Mouse (Mus musculus) embryonic facial prominence, embryonic 10.5 days (tissue): ENCODE measurements around the gene Tal1. TPM values are rescaled to one million over a fixed set of nuclear protein-coding genes. Genes with fewer than 3 reads are reported as not detected.
A peak's percentile ranks its signal among the peaks of the same experiment; 100 is the strongest.

ENCODE experiments used
- DNase-seq: peaks from one replicate; pipeline ENCODE4 v3.0.0-alpha.2; 2017; ENCODE audit warnings: low spot score
- H3K27ac ChIP-seq: fragments of 300-500 bp; sonication (generic); replicated peaks from 2 replicates; pipeline ENCODE4 v1.5.1; 2016; ENCODE audit warnings: mild to moderate bottlenecking
- H3K27me3 ChIP-seq: fragments of 300-500 bp; sonication (generic); replicated peaks from 2 replicates; pipeline ENCODE4 v1.6.1; 2016; ENCODE audit warnings: low read depth, mild to moderate bottlenecking; ENCODE audit not compliant: poor library complexity, severe bottlenecking
- H3K36me3 ChIP-seq: fragments of 300-500 bp; sonication (generic); replicated peaks from 2 replicates; pipeline ENCODE4 v1.6.1; 2016; ENCODE audit warnings: mild to moderate bottlenecking, moderate library complexity
- H3K4me1 ChIP-seq: fragments of 300-500 bp; sonication (generic); 2 replicates; pipeline ENCODE4 v1.6.1; 2016
- H3K4me3 ChIP-seq: fragments of 300-500 bp; sonication (generic); 2 replicates; pipeline ENCODE4 v1.5.1; 2016; ENCODE audit warnings: mild to moderate bottlenecking, moderate library complexity
- H3K9me3 ChIP-seq: fragments of 300-500 bp; sonication (generic); 2 replicates; pipeline ENCODE4 v1.6.1; 2016; ENCODE audit warnings: mild to moderate bottlenecking
- WGBS: fragments of 180-500 bp; shearing (Covaris S2); methylation state at CpG from one replicate; pipeline ENCODE4 v1.1.7; 2016; 5-methylcytosine and 5-hydroxymethylcytosine counted together
- polyA plus RNA-seq: library from polyadenylated mRNA; unstranded; fragments of >200 nt; fragmentation: Nextera tagmentation; extraction: Ambion mirVana; gene quantifications from 2 replicates; pipeline ENCODE4 v1.2.1, GENCODE M21; 2016

Tal1 gene
- polyA plus RNA-seq, 1 experiment from 2014 or later = 1.7 TPM

DNA sequence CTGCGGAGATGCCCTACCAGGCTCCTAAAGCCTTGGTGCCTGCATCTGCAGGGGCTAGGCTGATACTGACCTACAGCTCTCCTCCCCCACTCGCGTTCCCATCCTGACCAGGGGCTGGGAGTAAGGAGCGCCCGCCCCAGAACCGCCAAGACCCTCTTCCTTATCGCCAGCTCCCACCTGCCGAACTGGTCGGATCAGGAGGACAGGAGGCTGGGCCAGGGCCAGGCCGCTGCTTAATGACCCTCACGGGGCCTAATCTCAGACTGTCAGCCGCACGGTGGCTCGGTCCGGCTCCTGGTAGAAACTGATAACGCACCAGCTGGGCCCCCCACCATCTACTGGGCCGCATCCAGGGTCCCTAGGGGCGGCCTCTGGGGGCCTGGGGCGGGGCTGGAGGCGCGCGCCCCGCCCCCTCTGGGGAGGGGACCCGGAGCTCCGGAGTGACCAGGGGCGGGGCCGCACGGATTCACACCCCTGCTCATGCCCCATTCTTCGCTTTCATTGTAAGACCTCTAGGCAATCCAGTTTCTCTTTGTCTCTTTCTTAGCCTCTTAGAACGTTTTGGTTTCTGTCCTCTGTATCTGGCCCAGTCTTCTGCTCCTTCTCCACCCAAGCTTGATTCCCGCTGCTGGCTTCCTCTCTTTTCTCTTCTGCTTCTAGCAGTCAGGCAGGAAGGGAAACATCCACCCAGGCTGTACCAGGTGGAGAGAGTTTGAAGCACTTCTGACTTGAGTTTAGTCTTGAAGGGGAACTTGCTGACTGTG lies 39.6 kb downstream of the Tal1 start:
- H3K36me3 ChIP-seq = no peaks in the 10 kb centered on the region
- DNase-seq = peak; percentile 52
- H3K27ac ChIP-seq = peak overlapping the region; percentile 40; the same call in 1 of the 2 replicates
- WGBS = under 1% methylated on average over 31 of the region's 31 CpGs
- peak overlapping the region; percentile 60 for H3K4me3 ChIP-seq
- H3K27me3 ChIP-seq = peaks cover 69% of the 10 kb centered on the region
- H3K9me3 ChIP-seq = no peaks in the 10 kb centered on the region
- peaks cover 20% of the 10 kb centered on the region for H3K4me1 ChIP-seq

DNA sequence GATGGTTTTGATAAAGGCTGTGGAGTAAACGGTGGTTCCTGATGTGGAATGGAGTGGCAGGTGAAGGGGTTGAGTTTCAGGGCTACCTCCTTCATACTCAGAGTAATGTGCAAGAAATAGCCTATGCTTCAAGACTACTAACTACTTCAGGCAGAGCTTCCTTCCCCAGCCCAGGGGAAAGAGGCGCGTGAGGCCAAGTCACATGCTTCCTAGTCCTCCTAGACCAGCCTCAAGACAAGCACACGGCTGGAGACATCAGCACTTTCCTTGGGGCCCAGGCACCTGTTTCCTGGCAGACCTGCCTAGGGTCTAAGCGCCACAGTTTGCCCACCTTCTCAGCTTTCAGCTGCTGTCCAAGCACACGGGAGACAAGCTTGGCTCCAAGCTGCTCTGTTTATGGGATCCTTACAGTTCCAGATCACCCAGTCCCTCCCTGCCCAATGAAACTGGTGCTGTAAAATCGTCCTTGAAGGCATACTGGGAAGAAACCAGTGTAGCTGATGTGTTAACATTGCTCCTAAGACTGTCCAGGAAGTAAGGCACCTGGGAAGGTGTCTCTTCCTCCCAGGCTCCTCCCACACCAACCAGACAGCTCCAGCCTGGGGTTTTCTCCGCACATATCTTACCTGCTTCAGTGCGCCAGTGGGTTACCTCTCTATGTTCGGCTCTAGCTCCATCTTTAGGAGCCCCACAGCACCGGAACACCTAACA lies 40.4 kb downstream of the Tal1 start:
- Histone ChIP-seq H3K36me3 (no peaks in the 10 kb centered on the region), H3K4me1 (peaks cover 19% of the 10 kb centered on the region), H3K27me3 (peaks cover 67% of the 10 kb centered on the region), H3K4me3 (peak overlapping the region; percentile 60), H3K9me3 (no peaks in the 10 kb centered on the region), H3K27ac (no peak overlapping the region)
- no peak for DNase-seq
- 13% methylated on average over 11 of the region's 11 CpGs for WGBS

DNA sequence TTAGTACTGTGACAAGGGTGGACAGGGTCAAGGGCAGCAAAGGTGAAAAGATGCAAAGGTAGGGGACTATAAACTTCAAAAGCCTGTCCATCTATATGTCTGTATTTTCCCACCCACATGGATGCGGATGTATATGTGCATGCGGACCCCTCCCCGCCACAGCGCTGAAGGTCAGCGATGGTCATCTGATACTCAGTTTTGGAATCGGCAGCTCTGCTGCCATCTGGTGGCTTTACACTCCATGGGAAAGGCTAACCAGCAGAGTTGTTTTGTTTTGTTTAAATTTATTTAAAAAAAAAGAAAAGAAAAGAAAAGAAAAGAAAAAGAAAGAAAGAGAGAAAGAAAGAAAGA lies 40.9 kb downstream of the Tal1 start:
- DNase-seq = peak; percentile 60
- peaks cover 62% of the 10 kb centered on the region for H3K27me3 ChIP-seq
- under 1% methylated on average over 6 of the region's 6 CpGs for WGBS
- no peaks in the 10 kb centered on the region for H3K9me3 ChIP-seq
- peaks cover 19% of the 10 kb centered on the region for H3K4me1 ChIP-seq
- no peaks in the 10 kb centered on the region for H3K36me3 ChIP-seq
- peak overlapping the region; percentile 17; the same call in 1 of the 2 replicates for H3K4me3 ChIP-seq
- no peak overlapping the region for H3K27ac ChIP-seq

DNA sequence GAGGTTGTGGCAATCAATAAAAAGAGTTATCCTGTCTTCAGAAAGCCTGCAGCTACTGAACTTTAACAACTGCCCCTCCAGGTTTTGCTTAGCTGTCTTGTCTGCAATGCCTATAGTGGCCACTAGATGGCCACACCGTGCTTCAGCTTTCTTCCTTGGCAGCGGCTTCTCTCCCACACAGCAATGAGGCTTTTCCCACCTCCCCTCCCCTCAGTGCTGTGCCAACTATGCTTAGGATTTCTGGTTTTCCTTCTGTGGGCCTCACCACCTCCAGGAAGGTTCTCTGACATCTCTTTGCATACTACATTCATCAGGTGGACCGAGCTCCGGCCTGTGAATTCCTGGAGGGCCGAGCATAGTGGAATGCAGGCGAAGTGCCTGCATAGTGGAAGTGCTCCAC lies 45.5 kb downstream of the Tal1 start:
- Histone ChIP-seq H3K4me1 (peaks cover 5% of the 10 kb centered on the region), H3K36me3 (no peaks in the 10 kb centered on the region), H3K9me3 (no peaks in the 10 kb centered on the region), H3K4me3 (no peak overlapping the region), H3K27ac (no peak overlapping the region), H3K27me3 (peaks cover 16% of the 10 kb centered on the region)
- WGBS = 45% methylated on average over 6 of the region's 6 CpGs
- peak; percentile 74 for DNase-seq

DNA sequence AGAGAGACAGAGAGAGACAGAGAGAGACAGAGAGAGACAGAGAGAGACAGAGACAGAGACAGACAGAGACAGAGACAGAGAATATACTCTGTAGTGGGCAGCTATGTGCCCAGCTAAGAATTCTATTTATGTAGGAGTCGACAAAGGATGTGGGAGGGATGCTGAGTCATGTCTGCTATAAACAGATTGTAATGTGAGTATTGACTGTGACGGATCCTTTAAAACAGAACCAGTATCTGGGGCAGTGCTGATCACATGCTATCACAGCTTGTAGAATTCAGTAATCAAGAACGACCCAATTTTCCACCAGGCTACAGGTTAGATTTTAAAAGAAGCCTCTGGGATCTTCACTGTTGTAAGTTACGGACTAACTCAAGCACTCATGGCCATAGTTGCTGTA lies 47.3 kb downstream of the Tal1 start:
- no peaks in the 10 kb centered on the region for H3K36me3 ChIP-seq
- DNase-seq = no peak
- H3K27me3 ChIP-seq = peaks cover 7% of the 10 kb centered on the region; the same call in 1 of the 2 replicates
- H3K4me3 ChIP-seq = no peak overlapping the region
- 71% methylated on average over 4 of the region's 4 CpGs for WGBS
- H3K4me1 ChIP-seq = no peaks in the 10 kb centered on the region
- H3K9me3 ChIP-seq = no peaks in the 10 kb centered on the region
- no peak overlapping the region for H3K27ac ChIP-seq

DNA sequence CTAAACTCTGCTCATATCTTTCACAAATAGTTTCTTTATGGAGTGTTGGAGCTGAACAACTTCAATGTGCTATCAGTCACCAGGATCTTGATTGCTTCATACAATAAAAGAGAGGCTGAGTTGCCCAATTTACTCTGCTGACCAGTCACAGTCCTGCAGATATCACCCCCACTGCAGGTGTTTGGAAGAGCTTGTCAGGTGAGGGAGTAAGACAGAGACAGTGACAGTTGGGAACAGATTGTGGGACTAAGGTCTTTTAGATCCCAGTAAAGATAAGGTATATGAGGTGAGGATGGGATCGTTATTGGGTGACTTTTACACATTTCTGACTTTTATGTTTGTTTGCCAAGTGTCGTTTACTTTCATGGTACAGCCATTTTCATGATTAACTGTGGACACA lies 54.9 kb downstream of the Tal1 start:
- H3K4me1 ChIP-seq = no peaks in the 10 kb centered on the region
- H3K9me3 ChIP-seq = no peaks in the 10 kb centered on the region
- no peak overlapping the region for H3K27ac ChIP-seq
- WGBS = 79% methylated on average over 2 of the region's 2 CpGs
- H3K4me3 ChIP-seq = no peak overlapping the region
- no peak for DNase-seq
- H3K27me3 ChIP-seq = no peaks in the 10 kb centered on the region
- no peaks in the 10 kb centered on the region for H3K36me3 ChIP-seq

DNA sequence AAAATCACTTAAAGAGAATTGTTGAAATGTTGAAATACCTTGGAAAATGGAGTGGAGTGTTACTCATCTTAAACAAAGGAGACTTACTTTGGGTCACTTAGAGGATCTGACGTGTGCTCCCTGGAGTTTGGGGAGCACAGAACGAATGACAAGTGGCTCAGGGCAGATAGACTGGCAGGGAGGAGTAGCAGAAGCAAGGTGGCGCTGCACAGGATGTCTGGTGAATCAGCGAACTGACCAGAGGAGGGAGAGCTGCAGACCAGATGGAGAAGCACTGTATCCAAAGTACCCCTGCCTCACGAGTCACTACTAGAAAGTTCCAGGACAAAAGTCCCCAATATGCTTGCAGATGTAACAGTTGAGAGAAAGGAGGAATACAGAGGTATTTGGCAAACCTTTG lies 57.0 kb downstream of the Tal1 start:
- Histone ChIP-seq H3K9me3 (no peaks in the 10 kb centered on the region), H3K27me3 (no peaks in the 10 kb centered on the region), H3K27ac (no peak overlapping the region), H3K4me1 (no peaks in the 10 kb centered on the region), H3K36me3 (no peaks in the 10 kb centered on the region), H3K4me3 (no peak overlapping the region)
- 24% methylated on average over 5 of the region's 5 CpGs for WGBS
- DNase-seq = no peak

DNA sequence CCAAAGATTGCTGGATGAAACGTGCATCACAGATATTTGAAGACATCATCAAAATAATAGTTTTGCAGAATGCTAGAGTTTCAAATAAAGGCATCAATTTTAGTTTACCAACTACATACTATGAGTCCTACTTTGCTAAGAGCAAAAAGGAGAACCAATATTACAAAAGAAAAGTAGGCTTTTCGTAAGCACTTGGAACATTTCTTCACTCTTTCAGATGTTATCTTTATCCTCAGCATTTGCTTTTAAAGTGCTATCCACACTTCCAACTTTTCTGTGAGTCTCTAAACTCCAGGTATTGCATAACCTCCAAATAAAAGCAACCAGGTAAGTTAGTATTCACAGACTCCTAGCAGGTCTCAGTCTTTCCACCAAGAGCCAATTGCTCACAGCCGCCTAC lies 63.4 kb downstream of the Tal1 start:
- Histone ChIP-seq H3K27ac (no peak overlapping the region), H3K4me3 (no peak overlapping the region)
- WGBS = 86% methylated on average over 3 of the region's 3 CpGs

DNA sequence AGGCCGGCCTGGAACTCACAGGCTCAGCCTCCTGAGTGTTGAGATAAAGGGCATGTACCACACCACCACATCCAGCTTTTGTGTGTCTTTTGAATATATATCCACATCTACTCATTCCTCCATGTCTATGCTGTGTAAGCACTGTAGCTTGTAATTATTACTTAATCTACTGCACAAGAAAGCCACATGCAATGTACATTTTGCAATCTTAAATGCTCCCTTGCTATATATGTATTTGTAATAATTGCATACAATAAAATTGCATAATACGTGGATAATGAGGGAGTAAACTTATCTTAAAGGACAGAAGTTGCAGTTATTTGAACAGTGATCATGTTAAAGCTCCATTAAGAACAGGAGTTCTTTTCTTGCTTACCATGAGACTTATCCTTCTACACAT lies 64.9 kb downstream of the Tal1 start:
- no peak overlapping the region for H3K27ac ChIP-seq
- H3K9me3 ChIP-seq = no peaks in the 10 kb centered on the region
- 80% methylated on average over 2 of the region's 2 CpGs for WGBS
- H3K4me1 ChIP-seq = no peaks in the 10 kb centered on the region
- H3K27me3 ChIP-seq = no peaks in the 10 kb centered on the region
- no peak overlapping the region for H3K4me3 ChIP-seq
- DNase-seq = no peak
- H3K36me3 ChIP-seq = no peaks in the 10 kb centered on the region

More for the DNA sequence above, 63.4 kb downstream of the Tal1 start:
- Histone ChIP-seq H3K9me3 (no peaks in the 10 kb centered on the region), H3K4me1 (no peaks in the 10 kb centered on the region), H3K36me3 (no peaks in the 10 kb centered on the region), H3K27me3 (no peaks in the 10 kb centered on the region)
- DNase-seq = no peak

Other genes with a start within 250 kb of the Tal1 start
- 0.09 TPM in 1 of 2 replicates, not detected in the other for gene Gm12830, start 234.7 kb upstream of the Tal1 start, polyA plus RNA-seq
- 4.6 and 4.8 TPM in 2 replicates for gene Foxd2, start 147.6 kb upstream of the Tal1 start, polyA plus RNA-seq
- 1.0 and 1.5 TPM in 2 replicates for gene Foxe3, start 130.4 kb upstream of the Tal1 start, polyA plus RNA-seq
- 71.8 and 77.6 TPM in 2 replicates for gene Cmpk1, start 69.2 kb upstream of the Tal1 start, polyA plus RNA-seq
- 19.3 and 20.5 TPM in 2 replicates for gene Stil, start 56.3 kb upstream of the Tal1 start, polyA plus RNA-seq
- 6.3 and 6.7 TPM in 2 replicates for gene Pdzk1ip1, start 32.3 kb downstream of the Tal1 start, polyA plus RNA-seq
- 0.24 and 0.25 TPM in 2 replicates for gene Cyp4x1, start 77.9 kb downstream of the Tal1 start, polyA plus RNA-seq
- gene Cyp4a29, start 185.7 kb downstream of the Tal1 start, polyA plus RNA-seq = not detected in 2 replicates
- not detected in 2 replicates for gene Cyp4a12a, start 242.6 kb downstream of the Tal1 start, polyA plus RNA-seq